Mouse (Mus musculus): Measurements from ENCODE around the gene Clns1a.
A peak's percentile ranks its signal among the peaks of the same experiment; 100 is the strongest.

Gene Clns1a

DNA sequence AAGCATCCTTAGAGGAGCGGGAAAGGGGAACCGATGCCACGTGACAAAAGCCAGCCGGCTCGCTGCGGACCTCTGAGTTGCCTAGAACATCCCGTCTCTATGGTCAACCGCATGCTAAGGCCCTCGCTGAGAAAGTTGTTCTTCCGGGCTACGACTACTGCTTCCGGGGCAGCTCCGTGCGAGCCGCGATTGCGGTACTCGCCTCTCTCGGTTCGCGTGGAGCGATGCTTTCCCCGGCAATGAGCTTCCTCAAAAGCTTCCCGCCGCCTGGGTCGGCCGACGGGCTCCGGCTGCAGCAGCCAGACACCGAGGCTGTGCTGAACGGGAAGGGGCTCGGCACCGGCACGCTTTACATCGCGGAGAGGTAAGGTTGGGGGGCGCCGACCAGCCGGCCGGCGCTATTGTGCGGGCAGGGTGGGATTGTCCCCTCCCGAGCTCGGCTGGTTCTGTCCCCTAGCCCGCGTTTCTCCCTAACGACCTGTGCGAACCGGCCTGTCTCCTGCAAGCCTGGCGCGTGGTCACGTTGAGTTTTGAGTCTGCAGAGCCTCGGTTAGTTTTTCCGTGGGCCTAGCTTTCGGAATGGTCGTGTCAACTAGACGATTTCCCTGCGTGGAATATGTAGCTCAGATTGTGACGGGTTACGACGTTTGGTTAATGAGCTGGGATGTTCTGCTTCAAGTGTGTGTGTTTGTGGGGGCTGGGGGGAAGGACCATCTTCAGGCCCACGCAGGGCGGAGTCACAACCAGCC, at the start of gene Clns1a:
Clns1a (plus strand) TSS at position 129 of the 749 bp plus-strand sequence.
- DNase-seq: peak; percentile 94

GRCm38 (mm10) chr7:97647656-97648055, 48.8 kb upstream of the Clns1a start:
- DNase-seq: no peak

DNA sequence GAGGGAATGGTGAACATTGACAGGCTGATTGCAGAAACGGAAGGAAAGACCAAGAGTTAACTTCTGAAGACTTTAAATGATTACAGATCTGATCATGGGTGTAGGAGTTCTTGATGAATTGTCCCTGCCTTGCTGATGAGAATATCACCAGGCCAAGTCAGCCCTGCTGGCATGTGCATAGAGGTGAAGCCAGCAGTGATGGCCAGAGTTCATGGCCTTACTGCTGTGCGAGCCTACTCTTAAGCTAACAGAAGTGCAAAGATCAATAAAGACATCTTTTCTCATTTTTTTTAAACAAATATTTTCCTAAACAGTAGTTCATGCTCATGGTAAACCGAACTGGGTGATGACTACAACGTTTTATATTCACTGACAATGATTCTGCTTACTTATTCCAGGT, 45.7 kb upstream of the Clns1a start:
- DNase-seq: no peak

DNA sequence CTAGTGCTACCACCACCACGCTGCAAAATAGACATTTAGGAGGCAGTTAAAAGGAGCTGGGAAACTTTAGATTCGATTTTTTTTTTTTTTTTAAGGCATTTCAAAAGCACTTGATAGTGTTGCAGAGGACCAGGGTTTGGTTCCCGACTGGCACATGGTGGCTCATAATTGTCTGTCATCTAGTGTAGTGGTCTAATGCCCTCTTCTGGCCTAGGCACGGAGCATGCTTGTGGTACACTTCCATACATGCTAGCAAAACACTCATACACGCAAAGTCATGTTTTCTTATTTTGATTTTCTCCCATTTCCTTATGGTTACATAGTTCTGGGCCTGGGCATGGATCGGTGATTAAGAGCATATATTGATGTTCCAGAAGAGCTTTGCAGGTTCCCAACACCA, 40.3 kb upstream of the Clns1a start:
- DNase-seq: no peak

DNA sequence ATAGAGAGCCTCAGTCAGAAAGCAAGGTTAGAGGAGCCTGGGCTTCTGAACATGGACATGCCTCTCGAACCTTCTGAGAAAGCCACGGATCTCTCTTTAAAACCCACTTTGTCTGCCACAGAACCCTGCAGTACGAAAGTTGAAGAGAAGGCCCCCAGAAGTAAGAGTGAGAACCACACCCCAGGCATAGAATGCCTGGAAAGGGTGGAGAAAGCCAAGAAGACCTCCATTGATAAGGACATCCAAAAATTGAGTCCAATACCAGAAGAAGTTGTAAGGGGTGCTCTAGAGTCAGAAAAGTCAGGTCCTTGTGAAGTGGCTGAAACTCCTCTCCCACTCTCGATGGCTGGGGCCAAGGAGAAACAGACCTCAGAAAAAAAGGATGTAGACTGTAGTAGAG, 34.8 kb upstream of the Clns1a start:
- no peak for DNase-seq

DNA sequence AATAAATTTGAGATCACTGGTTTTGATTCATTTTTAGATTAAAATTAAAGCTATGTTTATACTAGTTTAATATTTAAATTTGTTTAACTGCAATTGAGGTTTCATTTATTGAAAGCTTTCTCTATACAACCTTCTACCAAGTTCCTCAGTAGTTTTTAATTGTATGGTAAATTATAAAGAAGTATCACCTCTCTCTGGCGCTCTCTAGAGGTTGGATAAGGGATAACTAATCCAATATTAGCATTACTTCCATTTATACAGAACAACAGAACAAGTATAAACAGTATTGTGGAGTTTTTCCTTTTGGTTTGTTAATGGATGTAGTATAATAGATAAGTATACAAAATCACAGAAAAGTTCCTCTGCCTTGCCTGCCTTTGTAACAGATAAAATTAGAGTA, 17.2 kb upstream of the Clns1a start:
- no peak for DNase-seq

GRCm38 (mm10) chr7:97687831-97688230, 8.6 kb upstream of the Clns1a start:
- no peak for DNase-seq

- no peak for DNase-seq
Measured at GRCm38 (mm10) chr7:97695441-97695840, 993 bp upstream of the Clns1a start.

DNA sequence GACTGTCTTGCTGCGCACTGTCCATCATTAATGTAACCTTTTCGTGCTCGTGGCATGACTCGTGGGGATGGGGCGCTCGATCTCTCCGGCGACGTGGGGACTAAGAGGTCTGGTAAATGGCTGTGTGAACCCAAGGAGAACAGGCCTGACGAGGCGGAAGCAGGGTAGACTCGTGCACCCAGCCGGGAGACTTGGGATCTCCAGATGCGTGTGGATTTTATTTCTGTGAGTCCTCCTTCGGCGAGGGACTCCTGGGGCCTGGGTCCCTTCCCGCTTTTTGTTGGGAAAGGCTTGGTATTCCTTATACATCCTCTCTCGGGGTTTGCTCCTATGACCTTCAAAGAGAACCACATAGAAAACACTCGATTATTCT, 315 bp upstream of the Clns1a start:
- DNase-seq: no peak

- no peak for DNase-seq
Measured at GRCm38 (mm10) chr7:97700173-97700572, 3.7 kb downstream of the Clns1a start.

DNA sequence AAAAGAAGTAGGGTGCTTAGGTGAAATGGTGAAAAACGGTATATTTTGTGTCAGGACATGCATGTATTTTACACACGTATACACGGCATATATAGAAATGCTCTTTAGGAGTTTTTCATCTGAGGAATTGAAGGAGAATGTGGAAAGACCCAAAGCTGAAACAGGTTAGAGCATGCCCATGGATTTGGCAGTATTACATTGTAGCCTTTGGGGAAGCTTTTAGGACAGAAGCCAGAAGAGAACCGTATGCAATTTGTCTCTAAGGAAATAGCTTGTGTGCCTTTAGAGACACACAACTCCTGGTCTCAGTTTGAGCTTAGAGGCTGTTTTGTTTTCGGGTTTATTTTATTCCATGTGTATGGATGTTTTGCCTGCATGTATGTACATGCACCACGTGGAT, 4.7 kb downstream of the Clns1a start:
- no peak for DNase-seq

DNA sequence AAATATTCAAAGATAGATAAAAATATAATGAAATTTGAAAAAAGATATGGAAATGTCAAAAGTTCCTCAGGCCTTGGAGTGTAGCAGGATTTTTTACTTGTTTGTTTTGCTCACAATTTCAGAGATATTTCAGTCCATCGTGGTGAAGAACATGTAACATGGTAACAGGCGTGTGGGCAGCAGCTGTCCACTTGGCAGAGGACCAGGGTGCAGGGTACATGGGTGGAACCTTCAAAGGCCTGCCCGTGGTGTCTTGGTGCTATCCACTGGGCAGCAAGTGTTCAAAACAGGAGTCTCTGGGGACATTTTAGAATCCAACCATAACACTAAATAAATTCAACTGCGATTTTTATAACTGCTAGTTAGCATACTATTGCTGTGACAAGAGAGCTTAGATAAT, 10.7 kb downstream of the Clns1a start:
- DNase-seq: peak; percentile 49 to 51

DNA sequence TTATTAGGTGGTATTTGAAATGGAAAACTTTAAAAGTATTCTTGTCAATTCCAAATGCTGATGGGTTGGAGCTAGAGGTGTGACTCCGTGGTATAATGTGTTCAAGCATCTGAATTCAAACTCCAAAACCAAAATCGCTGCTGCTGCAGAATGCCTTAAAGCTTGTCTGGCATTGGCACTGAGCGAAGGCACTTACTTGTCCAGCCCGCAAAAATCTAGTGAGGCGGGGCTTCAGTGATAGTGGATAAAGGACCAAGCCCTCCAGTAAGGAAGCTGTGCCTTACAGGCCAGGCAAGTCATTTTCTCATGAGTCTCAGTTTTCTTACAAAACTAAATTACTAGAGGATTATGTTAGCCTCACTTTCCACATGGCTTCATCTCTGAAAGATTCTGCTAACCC, 11.4 kb downstream of the Clns1a start:
- DNase-seq: no peak

DNA sequence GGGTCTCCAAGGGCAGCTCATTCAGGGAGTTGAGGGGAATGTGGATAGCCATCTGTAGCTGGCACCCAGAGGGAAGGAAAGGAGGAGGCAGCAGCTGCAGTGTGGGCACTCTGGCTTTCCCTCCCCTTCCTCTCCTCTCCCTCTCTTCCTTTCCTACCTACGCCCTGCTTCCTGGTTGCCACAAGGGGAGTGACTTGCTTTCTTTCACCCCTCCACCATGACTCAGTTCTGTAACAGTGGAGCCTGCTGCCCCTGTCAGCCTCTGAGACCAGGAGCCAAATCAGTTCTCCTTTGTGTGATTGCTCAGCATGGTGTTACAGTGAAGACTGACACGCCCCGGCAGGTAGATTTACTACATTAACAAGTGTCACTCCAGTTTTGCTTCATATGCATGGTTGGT, 12.8 kb downstream of the Clns1a start:
- no peak for DNase-seq

GRCm38 (mm10) chr7:97714651-97715050, 18.2 kb downstream of the Clns1a start:
- DNase-seq: no peak

GRCm38 (mm10) chr7:97717326-97717725, 20.9 kb downstream of the Clns1a start:
- DNase-seq: no peak

- no peak for DNase-seq
Measured at GRCm38 (mm10) chr7:97719078-97719477, 22.6 kb downstream of the Clns1a start.

DNA sequence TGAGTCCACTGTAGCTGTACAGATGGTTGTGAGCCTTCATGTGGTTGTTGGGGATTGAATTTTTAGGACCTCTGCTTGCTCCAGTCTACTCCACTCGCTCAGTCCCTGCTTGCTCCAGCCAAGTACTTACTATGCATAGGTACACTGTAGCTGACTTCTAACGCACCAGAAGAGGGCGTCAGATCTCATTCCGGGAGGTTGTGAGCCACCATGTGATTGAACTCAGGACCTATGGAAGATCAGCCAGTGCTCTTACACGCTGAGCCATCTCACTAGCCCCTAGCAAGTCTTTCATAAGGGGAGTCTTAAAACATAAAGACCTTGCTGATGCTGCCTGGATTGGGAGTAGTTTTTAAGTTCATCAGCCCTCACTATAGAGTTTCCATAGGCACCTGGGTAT, 23.7 kb downstream of the Clns1a start:
- no peak for DNase-seq

DNA sequence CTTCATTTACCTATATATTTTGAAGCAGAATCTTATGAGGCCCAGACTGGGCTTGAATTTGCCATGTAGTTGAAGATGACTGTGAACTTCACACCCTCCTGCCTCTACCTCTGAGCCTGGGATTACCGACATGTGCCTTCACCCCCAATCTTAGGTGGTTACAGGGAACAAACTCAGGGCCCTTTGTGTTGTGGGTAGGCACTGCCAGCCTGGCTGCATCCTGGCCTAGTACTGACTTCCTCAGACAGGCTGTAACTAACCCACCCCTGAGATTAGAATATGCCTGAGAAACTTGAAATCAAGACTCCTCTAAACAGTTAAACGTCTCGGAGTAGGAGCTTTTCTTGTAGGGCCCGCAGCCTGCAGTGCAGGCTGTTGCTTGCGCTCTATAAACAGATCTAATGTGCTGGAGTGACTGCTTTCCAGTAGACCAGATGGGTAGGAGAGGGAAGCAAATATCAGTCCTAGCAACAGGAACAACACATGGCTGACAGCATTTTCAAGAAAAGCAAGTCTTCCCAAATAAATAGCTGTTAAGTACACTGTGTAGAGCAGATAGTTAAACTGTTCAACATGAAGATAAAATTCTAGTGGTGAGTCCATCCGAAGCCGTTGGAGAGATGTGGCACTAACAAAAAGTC, 26.0 kb downstream of the Clns1a start:
- DNase-seq: no peak

GRCm38 (mm10) chr7:97723646-97724538, 27.5 kb downstream of the Clns1a start:
- no peak for DNase-seq

- DNase-seq: no peak
Measured at GRCm38 (mm10) chr7:97725401-97725800, 29.0 kb downstream of the Clns1a start.

DNA sequence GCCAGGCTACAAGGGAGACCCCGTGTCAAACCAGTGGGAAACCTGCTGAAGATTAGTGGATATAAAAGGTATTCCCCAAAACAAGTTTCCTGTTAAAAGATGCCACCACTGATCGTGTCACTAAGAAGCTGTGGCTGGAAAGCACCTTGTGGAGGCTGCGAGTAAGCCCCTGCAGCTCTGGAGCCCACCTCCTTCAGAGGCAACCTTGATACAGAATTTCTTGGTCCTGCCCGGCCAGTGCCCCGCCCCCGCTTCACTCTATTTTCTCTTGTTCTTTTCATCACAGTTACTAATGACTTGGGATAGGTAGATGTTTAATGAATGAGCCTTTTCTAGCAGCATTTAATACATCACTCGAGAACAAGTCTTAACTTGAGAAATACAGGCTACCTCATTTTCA, 29.6 kb downstream of the Clns1a start:
- no peak for DNase-seq

- no peak for DNase-seq
Measured at GRCm38 (mm10) chr7:97726778-97727177, 30.3 kb downstream of the Clns1a start.
